ENCODE assay signal across 9 mouse cellular contexts in the genomic region with DNA sequence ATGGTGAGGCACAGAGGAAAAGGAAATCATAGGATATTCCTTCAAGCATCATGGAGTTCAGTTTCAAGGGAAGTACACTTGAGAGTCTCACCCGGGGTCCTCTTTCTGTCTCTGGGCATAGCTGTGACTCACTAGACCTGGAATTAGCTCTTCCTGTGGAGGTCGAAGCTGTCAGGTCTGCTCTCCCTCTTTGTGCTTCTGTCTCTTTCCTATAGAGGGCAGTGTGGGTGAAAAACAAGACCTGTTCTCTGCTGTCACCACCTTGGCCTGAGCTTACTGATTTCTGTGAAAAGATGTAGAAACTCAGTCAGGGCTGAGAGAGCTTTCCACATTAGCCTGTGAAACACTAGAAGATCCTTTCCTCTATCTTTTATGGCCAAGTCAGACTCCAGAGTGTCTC. TPM values are rescaled to one million over a fixed set of nuclear protein-coding genes. Genes with fewer than 3 reads are reported as not detected.
DNase-seq lines count a peak whose midpoint lies in the region; ATAC-seq and TF ChIP-seq lines count a peak whose summit lies in the region.
"Had no signal": no experiment of that assay in that cellular context is flagged by ENCODE, and none has a peak within 500 bp of the region (broad histone marks: within the 10 kb centered on the region; RNA-seq: fewer than 3 reads in every experiment).

No protein-coding gene starts in this region.

- 0 out of 2 replicates have a peak, but pooled peaks cover 2% of the 10 kb centered on the region for H3K36me3 ChIP-seq in heart, embryonic 10.5 days
- no peaks in the 10 kb centered on the region for H3K36me3 ChIP-seq in E14TG2a.4 (ENCODE audit: insufficient read depth, low read length)

- H3K4me3 ChIP-seq in heart, embryonic 10.5 days = no peak overlapping the region
- no peak overlapping the region for H3K4me3 ChIP-seq in E14TG2a.4 (replicated peaks; ENCODE audit: low read length)
- H3K4me3 ChIP-seq: limb, embryonic 13.5 days had no signal

- peak; percentile 65 for TF ChIP-seq CTCF in E14TG2a.4 (conservative IDR thresholded peaks at IDR 0.05; ENCODE audit: low read length)

- 0 out of 2 replicates have a peak, but pooled peaks cover 8% of the 10 kb centered on the region for H3K4me1 ChIP-seq in heart, embryonic 10.5 days
- H3K4me1 ChIP-seq in E14TG2a.4 (replicated peaks; ENCODE audit: low read depth, low read length) = peaks cover 23% of the 10 kb centered on the region

- no peak overlapping the region for H3K27ac ChIP-seq in heart, embryonic 10.5 days
- H3K27ac ChIP-seq: limb, embryonic 13.5 days had no signal

- peak; percentile 50 for DNase-seq in heart, adult 8-10 months (ENCODE audit: low spot score)
- no peak for DNase-seq in heart, embryonic 10.5 days (ENCODE audit: low spot score)
- DNase-seq in cerebellum, adult 8-10 months = peak; percentile 55
- DNase-seq in spleen, adult 18-20 months = no peak
- no peak for DNase-seq in adrenal gland, postnatal 25 days

- WGBS in heart, embryonic 10.5 days = 28% methylated on average over 2 of the region's 2 CpGs

- no peaks in the 10 kb centered on the region for H3K9me3 ChIP-seq in heart, embryonic 10.5 days
- no peaks in the 10 kb centered on the region for H3K9me3 ChIP-seq in E14TG2a.4 (ENCODE audit: low read length)
- H3K9me3 ChIP-seq: limb, embryonic 13.5 days had no signal

- peak; percentile 77 for ATAC-seq in inflammation-experienced regulatory T-cells, adult 6 months
- 0 out of 2 replicates have a peak, but pooled peaks have one; percentile 59 for ATAC-seq in monocyte, adult 5-6 weeks (replicated peaks; ENCODE audit: insufficient number of reproducible peaks, low FRiP score, low TSS enrichment, poor library complexity, severe bottlenecking)

- H3K27me3 ChIP-seq in heart, embryonic 10.5 days (ENCODE audit: insufficient read depth, poor library complexity, severe bottlenecking) = no peaks in the 10 kb centered on the region
- H3K27me3 ChIP-seq in E14TG2a.4 (ENCODE audit: insufficient read depth, low read length) = no peaks in the 10 kb centered on the region
- H3K27me3 ChIP-seq: limb, embryonic 13.5 days had no signal

RNA-seq across cellular contexts. Expression of gene Apoa1, which starts 43.2 kb away (rescaled TPM):
- not detected for total RNA-seq in heart, adult 8-10 months (2022)
- polyA plus RNA-seq in heart, embryonic 10.5 days (2016; fragmentation: Nextera tagmentation; extraction: Ambion mirVana) = 4.3 and 124 TPM in 2 replicates
- polyA plus RNA-seq in inflammation-experienced regulatory T-cells, adult 6 months (2017; shearing (Covaris generic)) = not detected
- total RNA-seq in monocyte, adult 5-6 weeks (2017) = not detected in 3 replicates
- total RNA-seq in adrenal gland, postnatal 25 days (2021) = 0.52 and 119 TPM in 2 replicates

RNA-seq across cellular contexts. Expression of gene Apoc3, which starts 50.2 kb away (rescaled TPM):
- not detected for total RNA-seq in heart, adult 8-10 months (2022)
- polyA plus RNA-seq in heart, embryonic 10.5 days (2016; fragmentation: Nextera tagmentation; extraction: Ambion mirVana) = not detected in 2 replicates
- polyA plus RNA-seq in inflammation-experienced regulatory T-cells, adult 6 months (2017; shearing (Covaris generic)) = not detected
- total RNA-seq in monocyte, adult 5-6 weeks (2017) = not detected in 3 replicates
- 2.2 and 32.9 TPM in 2 replicates for total RNA-seq in adrenal gland, postnatal 25 days (2021)
- polyA plus RNA-seq: limb, embryonic 13.5 days had no signal

RNA-seq across cellular contexts. Expression of gene Apoa4, which starts 55.3 kb away (rescaled TPM):
- not detected for total RNA-seq in heart, adult 8-10 months (2022)
- 0.07 and 1.2 TPM in 2 replicates for polyA plus RNA-seq in heart, embryonic 10.5 days (2016; fragmentation: Nextera tagmentation; extraction: Ambion mirVana)
- not detected for polyA plus RNA-seq in inflammation-experienced regulatory T-cells, adult 6 months (2017; shearing (Covaris generic))
- total RNA-seq in monocyte, adult 5-6 weeks (2017) = not detected in 3 replicates
- total RNA-seq in adrenal gland, postnatal 25 days (2021) = 1.00 TPM in 1 of 2 replicates, not detected in the other

Comparison
In these comparisons a context has a peak if more than half of its experiments do, and no peak if none do; other contexts are left out.
1. DNase-seq: peak in heart, adult 8-10 months (single experiment) and cerebellum, adult 8-10 months (single experiment); none in heart, embryonic 10.5 days (single experiment), spleen, adult 18-20 months (0 of 2) and adrenal gland, postnatal 25 days (single experiment).